Mouse (Mus musculus): ENCODE measurements at regions not wholly inside any gene's neighbourhood (a gene's known extent, or its start where the extent isn't known, plus 50 kb on each side); places are given as distances from the start of the nearest gene placed in this dataset.

DNA sequence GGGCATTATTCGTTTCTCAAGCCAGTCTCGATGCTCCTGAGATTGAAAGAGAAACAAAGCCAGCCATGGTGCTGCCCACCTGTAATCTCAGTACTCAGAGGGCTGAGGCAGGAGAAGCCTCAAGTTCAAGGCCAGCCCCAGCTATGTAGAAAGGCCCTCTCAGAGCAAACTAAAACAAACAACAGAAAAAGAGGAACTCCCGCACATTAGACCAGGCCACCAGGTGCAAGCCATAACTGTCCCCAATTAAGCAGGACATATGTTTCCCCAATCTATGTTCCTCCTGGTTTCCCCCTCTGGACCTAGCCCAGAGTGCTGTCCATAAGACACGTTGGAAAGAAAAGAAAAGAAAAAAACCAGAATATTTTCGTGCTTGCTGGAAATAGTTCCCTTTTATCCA lies 142.5 kb downstream of the Cdc5l start:
- DNase-seq (ENCODE audit: low spot score in 2 of 2): no peak

- DNase-seq (ENCODE audit: low spot score in 2 of 2): no peak
These were observed 147.8 kb downstream of the Cdc5l start for GRCm38 (mm10) chr17:45285621-45286189.

- no peak for DNase-seq (ENCODE audit: low spot score in 2 of 2)
These were observed 152.0 kb downstream of the Cdc5l start for GRCm38 (mm10) chr17:45281554-45281953.

DNA sequence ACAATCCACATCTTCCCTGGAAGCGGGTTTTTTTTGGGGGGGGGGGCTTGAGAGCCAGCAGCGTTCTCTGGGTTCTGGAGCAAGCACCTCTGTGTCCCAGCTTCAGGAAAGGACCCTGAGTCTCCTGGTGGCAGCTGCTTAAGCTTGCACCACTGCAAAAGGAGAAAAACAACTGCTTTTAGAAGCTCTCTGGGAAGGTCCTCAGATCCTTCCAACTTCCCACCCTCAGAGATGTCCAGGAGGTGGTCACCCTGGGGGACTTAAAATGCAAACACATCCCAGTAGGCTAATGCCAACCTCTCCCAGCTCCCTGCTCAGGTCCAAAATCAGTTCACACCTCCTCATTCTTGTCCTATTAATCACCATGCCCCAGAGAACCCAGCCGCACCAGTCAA lies 153.7 kb downstream of the Cdc5l start:
- no peak for DNase-seq (ENCODE audit: low spot score in 2 of 2)

DNA sequence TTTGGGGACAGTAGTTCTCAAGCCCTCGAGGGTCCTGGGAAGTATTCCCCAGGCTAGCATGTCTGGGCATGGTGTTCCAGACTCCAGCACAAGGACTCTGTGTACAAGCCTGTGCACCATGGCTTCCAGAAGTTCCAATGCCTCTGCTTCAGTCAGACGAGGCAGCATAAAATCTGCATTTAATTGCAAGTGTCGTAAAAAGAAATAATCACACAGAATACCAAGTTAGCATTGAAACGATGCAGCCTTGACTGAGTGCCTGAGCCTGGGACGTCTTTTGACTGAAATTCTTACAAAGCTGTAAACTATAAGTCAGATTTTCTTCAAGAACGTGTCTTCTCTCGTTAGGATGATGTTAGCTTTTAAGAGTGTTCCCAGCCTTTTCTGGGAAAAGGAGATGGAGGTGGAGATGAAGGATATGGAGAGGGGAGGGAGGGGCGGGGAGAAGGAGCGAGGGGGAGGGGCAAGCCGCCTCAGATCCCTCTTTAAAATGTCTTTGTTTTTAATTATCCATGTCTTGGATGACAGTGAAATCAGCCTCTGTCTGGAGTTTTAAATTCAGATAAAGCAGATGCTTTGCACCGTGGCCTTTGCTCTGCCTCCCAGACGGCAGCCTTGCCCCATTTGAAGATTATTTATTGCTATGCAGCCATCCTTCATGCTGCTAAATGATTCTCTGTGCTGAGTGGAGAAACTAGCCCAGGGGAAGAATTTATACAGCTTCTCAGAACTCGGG lies 154.3 kb downstream of the Cdc5l start:
- no peak for DNase-seq (ENCODE audit: low spot score in 2 of 2)

- DNase-seq (ENCODE audit: low spot score in 2 of 2): no peak
These were observed 156.0 kb downstream of the Cdc5l start for GRCm38 (mm10) chr17:45277516-45277915.

DNA sequence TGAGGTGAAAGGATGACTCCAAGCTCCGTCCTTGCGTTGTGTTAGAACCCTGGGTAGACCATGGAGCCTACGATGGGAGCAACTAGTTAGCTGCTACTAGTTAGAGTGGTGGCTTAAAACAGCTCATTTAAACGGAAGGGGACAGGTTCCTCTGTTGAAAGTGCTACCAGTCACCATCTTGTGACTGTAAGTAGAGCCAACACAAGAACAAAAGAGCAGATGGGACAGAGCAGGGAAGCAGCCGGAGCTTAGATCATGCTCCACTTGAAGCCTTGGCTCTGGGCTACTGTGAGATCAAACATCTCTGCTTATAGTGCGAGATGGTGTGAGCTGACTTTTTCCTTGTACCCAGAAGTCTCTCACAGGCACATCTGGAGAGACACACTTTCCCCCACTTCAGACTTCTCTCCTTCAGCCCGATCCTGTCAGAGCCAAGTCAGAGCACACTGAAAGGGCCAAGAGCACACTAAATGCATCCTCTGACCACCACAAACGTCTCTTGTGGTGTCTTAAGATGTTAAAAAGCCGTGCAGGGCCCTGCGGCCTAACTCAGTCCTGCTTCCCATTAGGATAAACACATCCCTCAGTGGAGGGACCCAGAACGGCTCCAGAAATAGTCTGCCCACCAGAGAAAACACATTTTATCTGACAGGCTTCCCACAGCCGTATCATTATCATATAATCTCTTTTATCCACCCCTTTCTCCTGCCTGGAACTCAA lies 156.7 kb downstream of the Cdc5l start:
- no peak for DNase-seq (ENCODE audit: low spot score in 2 of 2)

GRCm38 (mm10) chr17:45274894-45275293 lies 158.6 kb downstream of the Cdc5l start:
- no peak for DNase-seq (ENCODE audit: low spot score in 2 of 2)

DNA sequence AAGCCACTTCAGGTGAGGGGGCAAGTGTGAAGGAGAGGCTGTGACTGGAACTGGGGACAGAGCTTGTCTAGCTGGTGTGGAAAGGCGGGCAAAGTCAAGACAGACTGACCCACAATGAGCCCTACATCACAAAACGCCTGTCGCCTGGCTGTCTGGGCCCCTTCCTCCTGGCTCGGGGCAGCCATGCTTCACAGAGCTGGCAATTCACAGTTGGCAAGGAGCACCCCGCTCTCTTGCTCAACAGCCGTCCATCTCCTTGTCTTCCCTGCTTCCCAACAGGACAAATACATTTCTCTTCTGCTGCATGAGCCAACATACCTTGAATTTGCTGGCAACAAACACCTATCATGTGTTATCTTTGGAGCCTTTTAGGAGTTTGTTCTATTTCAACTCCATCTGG lies 166.8 kb downstream of the Cdc5l start:
- DNase-seq (ENCODE audit: low spot score in 2 of 2): no peak

DNA sequence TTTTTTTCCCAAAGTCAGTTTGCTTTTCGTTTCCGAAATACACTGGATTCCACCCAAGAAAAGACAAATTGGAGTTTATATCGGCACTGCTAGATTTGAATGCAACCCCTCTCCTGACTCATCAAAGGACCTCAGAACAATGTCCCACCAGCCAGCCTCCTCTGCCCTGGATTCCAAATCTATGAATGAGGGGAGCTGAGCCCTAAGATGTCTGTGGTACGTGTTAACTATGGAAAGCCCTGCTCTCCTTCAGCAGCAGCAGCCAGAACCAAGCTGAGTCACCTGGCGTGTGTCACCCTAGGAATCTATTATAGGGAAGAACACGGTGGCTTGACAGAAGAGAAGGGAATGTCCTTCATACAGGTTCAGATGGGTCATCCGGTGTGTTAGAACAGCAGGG lies 167.9 kb downstream of the Cdc5l start:
- no peak for DNase-seq (ENCODE audit: low spot score in 2 of 2)

DNA sequence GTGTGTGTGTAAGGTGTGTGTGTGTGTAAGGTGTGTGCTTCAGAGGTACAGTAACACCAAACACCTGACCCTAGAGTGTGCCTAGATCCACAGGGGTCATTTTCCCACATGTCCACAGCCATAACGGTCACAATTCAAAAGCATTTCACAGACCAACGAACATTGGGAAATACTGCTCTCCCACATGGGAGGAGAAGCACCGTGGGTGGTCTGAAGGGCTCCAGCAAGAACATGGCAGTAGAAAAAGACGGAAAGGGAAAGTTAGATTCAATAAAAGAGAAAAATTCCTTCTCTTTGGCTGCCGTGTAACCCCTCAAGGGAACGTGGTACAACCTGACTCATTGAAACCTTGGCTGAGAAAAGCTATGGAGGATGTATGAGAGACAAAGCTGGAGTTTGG lies 169.1 kb downstream of the Cdc5l start:
- no peak for DNase-seq (ENCODE audit: low spot score in 2 of 2)

GRCm38 (mm10) chr17:45260421-45260820 lies 173.1 kb downstream of the Cdc5l start:
- no peak for DNase-seq (ENCODE audit: low spot score in 2 of 2)

DNA sequence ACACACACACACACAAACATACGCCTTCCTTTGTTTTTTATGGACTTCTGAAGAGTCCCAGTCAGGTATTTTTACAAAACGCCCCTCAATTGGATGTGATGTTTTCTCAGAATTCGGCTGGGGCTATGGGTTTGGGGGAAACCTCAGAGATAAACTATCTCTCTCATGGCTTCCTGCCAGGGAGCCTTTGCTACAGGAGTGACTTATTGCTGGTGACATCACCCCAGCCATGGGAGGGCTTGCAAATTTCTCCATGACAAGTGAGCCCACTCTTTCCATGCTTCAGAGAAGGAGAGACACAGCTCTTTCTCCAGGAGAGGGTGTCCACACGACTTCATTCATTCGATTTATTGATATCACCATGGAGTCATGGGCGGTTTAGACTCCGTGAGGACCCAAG lies 175.5 kb downstream of the Cdc5l start:
- DNase-seq (ENCODE audit: low spot score in 2 of 2): no peak

- DNase-seq (ENCODE audit: low spot score in 2 of 2): no peak
These were observed 180.8 kb downstream of the Cdc5l start for GRCm38 (mm10) chr17:45252593-45253230.

GRCm38 (mm10) chr17:45251034-45251730 lies 182.4 kb downstream of the Cdc5l start:
- DNase-seq (ENCODE audit: low spot score in 2 of 2): peak; percentile 5 to 24

- no peak for DNase-seq (ENCODE audit: low spot score in 2 of 2)
These were observed 183.1 kb downstream of the Cdc5l start for GRCm38 (mm10) chr17:45250450-45250849.

DNA sequence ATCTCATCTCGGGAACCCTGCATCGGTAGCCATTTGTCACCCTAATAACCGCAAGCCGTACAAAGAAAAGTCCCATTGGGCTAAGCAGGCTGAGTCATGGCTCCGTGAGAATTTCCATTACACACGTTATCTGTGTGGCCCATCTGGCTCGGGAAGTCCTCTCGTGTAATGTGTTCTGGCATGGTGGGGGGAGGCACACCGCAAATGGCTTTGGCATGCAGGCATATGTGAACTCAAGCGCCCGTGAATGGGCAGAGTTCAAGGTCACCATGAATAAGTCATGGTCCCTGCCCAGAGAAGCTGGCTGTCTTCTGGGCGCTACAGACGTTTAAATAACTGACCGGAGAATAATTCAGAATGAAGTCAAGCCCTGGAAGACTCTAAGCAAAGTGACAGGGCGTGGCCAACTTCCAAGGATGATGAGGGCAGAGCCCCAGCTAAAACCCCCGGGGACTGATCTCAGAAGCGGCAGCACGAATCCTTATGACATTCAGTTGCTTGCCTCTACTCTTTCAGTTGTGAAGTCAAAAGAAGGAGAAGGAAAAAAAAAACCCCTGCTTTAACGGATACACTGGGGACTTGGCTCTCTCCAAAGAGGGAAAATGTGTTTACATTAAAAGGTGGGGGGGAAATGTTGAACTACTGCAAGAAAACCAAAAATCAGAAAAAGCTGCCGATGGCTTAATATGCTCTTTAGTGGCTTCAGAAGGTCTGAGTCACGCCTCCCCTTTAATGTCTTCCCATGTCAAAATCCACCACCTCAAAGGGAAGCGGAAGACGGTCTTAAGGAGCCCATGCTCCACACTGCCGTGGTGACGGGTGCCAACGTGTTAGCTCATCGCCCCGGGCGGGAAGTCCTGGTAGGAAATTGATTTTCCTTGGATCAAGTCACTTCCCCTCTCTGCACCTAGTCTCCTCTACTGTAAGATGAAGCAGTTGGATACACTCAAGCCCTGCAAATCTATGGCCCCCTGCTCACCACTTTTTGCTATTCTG lies 186.1 kb downstream of the Cdc5l start:
- DNase-seq (ENCODE audit: low spot score in 2 of 2): no peak

DNA sequence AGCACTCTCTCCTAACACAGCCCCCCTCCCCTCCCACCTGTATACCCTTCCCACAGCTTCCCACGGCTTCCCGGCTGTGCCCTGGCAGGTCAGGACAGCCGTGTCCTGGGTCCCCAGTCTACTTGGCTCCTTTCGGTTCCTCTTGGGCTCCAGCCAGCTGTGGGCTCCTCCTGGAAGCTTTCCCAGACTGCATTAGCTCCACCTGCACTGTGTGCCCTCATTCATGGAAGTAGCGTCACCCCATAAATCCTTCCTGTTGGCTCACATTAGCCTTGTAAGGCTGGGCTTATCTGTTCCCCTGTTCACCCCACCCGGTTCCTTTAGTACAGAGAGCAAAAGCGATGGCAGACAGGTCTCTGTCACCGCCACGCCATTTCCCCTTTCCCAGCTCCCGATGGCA lies 188.7 kb downstream of the Cdc5l start:
- DNase-seq (ENCODE audit: low spot score in 2 of 2): no peak

DNA sequence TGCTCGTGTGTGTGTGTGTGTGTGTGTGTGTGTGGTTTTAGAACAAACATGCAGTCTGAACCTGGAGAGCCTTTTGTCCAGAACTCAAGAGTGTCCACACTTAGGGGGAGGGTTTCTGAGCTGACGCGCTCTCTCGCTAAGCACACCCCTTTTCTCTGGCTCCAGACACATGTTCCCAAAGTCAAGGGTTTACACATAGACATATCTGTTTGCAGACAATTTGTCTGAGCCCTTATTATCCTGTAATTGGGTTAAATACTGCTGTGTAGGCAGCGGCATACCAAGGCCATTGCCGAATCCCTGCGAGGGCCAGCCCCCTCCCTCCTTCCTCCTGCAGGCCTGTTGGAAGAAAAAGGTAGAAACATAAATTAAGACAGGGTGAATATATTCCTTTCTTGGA lies 190.4 kb downstream of the Cdc5l start:
- DNase-seq (ENCODE audit: low spot score in 2 of 2): no peak

DNA sequence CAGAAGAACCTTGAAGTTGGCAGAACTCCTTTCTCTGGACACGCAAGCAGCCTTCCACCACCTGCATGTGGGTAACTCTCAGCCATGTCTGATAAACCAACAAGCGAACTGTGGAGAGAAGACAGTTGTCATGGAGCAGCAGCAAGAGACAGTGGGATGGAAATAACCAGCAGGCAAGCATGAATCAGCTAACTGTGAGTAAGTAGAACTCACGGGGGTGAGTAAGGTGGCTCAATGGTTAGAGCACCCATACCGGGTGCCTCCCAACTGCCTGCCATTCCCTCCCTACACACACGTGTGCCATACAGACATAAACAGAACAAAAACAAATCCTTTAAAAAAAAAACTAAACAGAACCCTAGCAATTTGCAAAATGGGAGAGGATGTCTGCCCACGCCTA lies 191.5 kb downstream of the Cdc5l start:
- DNase-seq (ENCODE audit: low spot score in 2 of 2): no peak

Data from spleen, postnatal 36 days (tissue).